Mouse (Mus musculus): Measurements from ENCODE around the gene Rps6ka2. TPM values are rescaled to one million over a fixed set of nuclear protein-coding genes. Genes with fewer than 3 reads are reported as not detected.

The Rps6ka2 gene
- polyA plus RNA-seq, 1 experiment from 2014 or later = 16.0 TPM

DNA sequence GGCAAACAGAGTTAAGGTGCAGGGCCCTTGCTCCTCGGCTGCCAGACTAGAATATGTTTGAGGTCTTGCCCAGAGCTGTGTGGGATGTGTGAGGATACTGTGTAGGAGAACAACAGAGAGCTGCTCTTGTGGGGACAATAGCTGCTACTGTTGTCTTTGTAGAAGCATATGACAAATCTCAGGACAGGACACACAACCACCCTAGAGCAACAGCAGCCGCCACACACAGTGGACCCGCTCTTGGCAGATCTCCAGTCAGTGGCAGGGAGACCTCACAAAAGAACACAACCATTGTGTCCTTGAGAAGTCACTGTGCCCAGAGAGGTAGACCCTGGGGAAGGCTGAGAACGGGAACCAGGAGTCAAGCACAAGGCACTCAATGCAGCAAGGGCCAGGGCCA lies 42.0 kb downstream of the Rps6ka2 start:
- 78% methylated on average over 4 of the region's 4 CpGs for WGBS
- H3K9ac ChIP-seq = no peak overlapping the region
- H3K4me1 ChIP-seq = peaks cover 8% of the 10 kb centered on the region; the same call in 1 of the 2 replicates
- no peaks in the 10 kb centered on the region for H3K9me3 ChIP-seq
- ATAC-seq (ENCODE audit: low FRiP score, low read depth) = no peak
- H3K27ac ChIP-seq = no peak overlapping the region
- H3K27me3 ChIP-seq = no peaks in the 10 kb centered on the region
- no peaks in the 10 kb centered on the region for H3K36me3 ChIP-seq
- H3K4me3 ChIP-seq = no peak overlapping the region
- H3K4me2 ChIP-seq (replicated peaks) = no peak overlapping the region

DNA sequence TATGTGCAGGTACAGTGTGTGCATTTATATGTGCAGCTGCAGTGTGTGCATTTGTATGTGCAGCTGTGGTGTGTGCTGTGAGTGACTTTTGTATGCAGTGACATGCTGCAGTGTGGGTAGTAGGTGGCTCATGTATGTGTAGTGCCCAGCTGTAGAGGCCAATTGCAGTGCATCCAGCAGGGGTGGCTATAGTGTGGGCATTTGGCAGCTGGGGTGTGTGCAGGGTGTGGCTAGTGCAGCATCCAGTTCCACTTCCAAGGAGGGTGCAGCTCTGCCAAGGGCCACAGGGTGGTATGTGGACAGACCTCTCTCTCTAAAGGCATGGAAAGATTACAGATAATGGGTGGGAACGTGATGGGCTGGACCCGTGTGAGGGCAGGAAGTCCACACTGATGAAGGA lies 43.3 kb downstream of the Rps6ka2 start:
- 82% methylated on average over 2 of the region's 2 CpGs for WGBS
- Histone ChIP-seq H3K9me3 (no peaks in the 10 kb centered on the region), H3K27me3 (no peaks in the 10 kb centered on the region), H3K36me3 (no peaks in the 10 kb centered on the region), H3K9ac (no peak overlapping the region), H3K4me2 (replicated peaks) (no peak overlapping the region), H3K27ac (no peak overlapping the region), H3K4me3 (no peak overlapping the region), H3K4me1 (peaks cover 13% of the 10 kb centered on the region)
- no peak for ATAC-seq (ENCODE audit: low FRiP score, low read depth)

DNA sequence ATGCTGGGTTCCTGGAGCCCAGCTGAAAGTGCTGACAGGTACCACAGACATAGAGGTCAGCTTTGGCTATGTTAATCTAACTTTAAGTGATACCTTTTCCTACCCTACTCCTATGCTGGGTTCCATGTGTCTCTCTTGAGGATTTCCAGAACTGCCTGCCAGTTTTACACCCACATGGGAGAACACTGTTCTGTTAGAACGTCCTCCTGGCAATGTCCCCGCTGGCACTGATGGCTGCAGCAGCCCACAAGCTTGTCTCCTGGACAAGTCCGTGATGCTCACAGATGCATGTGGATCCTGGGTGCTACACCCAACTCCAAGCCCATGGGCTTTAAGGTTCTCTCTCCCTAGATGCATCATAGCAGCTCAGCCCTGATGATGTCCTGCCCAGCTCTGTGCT lies 44.1 kb downstream of the Rps6ka2 start:
- Histone ChIP-seq H3K4me2 (replicated peaks) (no peak overlapping the region), H3K9ac (no peak overlapping the region), H3K27me3 (no peaks in the 10 kb centered on the region), H3K4me1 (peaks cover 16% of the 10 kb centered on the region), H3K36me3 (no peaks in the 10 kb centered on the region), H3K4me3 (no peak overlapping the region), H3K27ac (no peak overlapping the region), H3K9me3 (no peaks in the 10 kb centered on the region)
- no peak for ATAC-seq (ENCODE audit: low FRiP score, low read depth)
- WGBS = 86% methylated on average over 3 of the region's 3 CpGs

DNA sequence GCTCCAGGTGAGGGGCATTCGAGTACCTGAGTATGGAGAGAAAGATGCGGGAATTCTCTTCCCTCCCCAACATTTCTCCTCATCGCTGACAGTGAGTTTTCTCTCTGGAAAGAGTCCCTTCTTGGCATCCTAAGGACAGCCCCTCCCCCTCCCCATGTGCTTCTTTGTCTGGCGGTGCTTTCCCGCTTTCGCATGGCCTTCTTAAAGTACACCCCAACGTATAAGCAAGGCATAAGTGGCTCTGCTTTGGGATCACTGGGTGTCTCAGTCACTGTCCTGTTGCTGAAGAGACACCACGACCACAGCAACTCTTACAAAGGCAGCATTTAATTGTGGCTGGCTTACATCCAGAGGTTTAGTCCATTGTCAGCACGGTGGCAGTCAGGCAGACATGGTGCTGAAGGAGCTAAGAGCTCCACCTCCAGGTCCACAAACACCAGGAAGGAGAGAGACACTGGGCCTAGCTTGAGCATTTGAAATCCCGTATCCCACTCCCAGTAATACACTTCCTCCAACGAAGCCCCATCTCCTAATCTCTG lies 47.9 kb downstream of the Rps6ka2 start:
- no peak overlapping the region for H3K4me3 ChIP-seq
- peaks cover 23% of the 10 kb centered on the region for H3K4me1 ChIP-seq
- no peak overlapping the region for H3K27ac ChIP-seq
- WGBS = 78% methylated on average over 11 of the region's 11 CpGs
- H3K9me3 ChIP-seq = no peaks in the 10 kb centered on the region
- H3K36me3 ChIP-seq = no peaks in the 10 kb centered on the region
- H3K27me3 ChIP-seq = no peaks in the 10 kb centered on the region
- H3K9ac ChIP-seq = no peak overlapping the region
- no peak overlapping the region for H3K4me2 ChIP-seq (replicated peaks)
- no peak for ATAC-seq (ENCODE audit: low FRiP score, low read depth)

DNA sequence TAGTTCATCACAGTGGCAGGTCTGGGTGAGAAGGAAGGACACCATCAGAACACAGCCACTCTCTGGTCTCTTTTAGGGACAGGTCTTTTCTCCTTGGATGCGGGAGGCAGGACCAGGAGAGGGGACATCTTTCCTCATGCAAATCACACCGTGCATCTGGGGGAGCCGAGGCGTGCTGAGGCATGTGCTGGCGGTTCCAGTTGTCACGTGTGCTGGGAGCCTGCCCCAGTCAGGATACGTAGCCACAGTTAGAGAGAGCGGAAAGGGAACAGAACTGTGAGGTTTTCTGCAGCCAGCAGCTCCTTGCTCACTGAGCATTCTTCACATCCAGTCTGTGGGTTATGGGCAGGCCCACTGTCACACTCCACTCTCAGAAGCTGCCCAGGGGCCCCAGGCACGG lies 48.5 kb downstream of the Rps6ka2 start:
- Histone ChIP-seq H3K27ac (no peak overlapping the region; the same call in 1 of the 2 replicates), H3K9ac (no peak overlapping the region), H3K27me3 (no peaks in the 10 kb centered on the region), H3K4me3 (no peak overlapping the region), H3K4me1 (peaks cover 23% of the 10 kb centered on the region), H3K36me3 (no peaks in the 10 kb centered on the region), H3K4me2 (replicated peaks) (no peak overlapping the region), H3K9me3 (no peaks in the 10 kb centered on the region)
- WGBS = 84% methylated on average over 9 of the region's 9 CpGs
- no peak for ATAC-seq (ENCODE audit: low FRiP score, low read depth)

DNA sequence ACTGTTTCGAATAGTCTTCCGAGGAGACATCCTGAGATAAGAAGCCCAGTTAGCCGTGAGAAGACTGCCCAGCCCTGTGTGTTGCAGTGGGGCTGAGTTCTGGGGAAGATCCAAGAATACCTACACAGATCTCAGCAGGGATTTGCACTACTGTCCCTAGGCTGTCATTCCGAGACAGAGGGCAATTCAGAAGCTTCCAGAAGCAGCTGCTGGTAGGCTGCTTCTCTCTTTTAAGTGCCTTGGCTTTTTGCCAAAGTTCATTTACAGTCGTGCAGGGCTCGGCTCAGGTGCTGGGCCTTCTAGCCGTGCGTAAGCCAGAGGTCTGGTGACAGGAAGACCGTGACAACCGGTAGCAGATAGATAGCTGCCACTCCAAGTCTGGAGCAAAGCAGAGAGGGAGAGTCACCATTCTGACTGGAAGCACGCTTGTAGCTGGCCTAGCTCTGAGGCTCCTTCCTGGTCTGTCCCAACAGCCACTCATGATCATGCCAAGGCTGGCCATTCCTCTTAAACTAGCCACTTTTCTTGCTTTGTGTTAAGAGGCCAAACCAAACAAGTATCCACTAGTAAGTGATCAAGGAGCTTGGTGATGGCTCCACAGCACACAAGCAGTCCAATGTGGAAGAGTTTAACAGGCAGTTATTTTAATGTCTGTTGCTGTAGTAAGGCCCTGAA lies 49.3 kb downstream of the Rps6ka2 start:
- 39% methylated on average over 11 of the region's 11 CpGs for WGBS
- ATAC-seq (ENCODE audit: low FRiP score, low read depth) = no peak
- peak overlapping the region; percentile 6; the same call in 1 of the 2 replicates for H3K27ac ChIP-seq

DNA sequence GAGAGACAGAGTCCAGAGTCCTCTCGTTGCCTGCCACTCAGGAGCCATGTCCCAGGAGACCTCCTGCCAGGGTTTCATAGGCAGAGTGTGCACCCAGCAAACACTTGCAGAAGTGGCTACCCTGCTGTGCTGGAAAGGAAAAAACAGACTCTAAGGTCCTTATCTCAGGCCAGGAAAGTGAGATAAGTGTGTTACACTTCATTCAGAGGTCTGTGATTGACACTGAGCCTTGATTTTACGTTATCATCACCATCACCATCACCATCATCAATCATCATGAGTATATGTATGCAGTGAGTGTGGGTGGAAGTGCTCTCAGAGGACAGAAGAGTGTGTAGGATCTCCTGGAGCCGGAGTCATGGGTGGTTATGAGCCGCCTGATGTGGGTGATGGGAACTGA lies 51.4 kb downstream of the Rps6ka2 start:
- ATAC-seq (ENCODE audit: low FRiP score, low read depth) = no peak
- Histone ChIP-seq H3K4me1 (peaks cover 23% of the 10 kb centered on the region), H3K4me3 (no peak overlapping the region), H3K27ac (no peak overlapping the region), H3K9me3 (peaks cover 3% of the 10 kb centered on the region; the same call in 1 of the 2 replicates), H3K4me2 (replicated peaks) (no peak overlapping the region), H3K27me3 (no peaks in the 10 kb centered on the region), H3K36me3 (no peaks in the 10 kb centered on the region), H3K9ac (no peak overlapping the region)
- 89% methylated on average over 4 of the region's 4 CpGs for WGBS

More for the DNA sequence above, 49.3 kb downstream of the Rps6ka2 start:
- Histone ChIP-seq H3K36me3 (no peaks in the 10 kb centered on the region), H3K27me3 (no peaks in the 10 kb centered on the region), H3K4me3 (no peak overlapping the region), H3K9ac (no peak overlapping the region), H3K9me3 (peaks cover 3% of the 10 kb centered on the region; the same call in 1 of the 2 replicates), H3K4me1 (peaks cover 23% of the 10 kb centered on the region), H3K4me2 (replicated peaks) (no peak overlapping the region)

DNA sequence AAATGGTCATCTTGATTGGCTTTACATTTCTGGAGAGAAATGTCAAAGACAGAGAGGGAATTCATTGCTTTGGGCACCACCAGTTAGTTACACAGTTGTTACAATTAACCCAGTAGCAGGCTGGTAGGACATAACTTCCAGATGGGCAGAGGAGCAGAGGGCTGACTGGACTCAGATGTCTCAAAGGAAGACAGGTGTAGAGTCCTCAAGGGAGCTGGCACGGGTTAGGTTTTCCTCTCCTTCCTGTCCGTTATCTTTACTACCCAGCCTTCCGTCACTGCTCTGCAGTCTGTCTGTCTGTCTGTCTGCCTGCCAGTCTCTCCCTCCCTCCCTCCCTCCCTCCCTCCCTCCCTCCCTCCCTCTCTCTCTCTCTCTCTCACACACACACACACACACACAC lies 52.3 kb downstream of the Rps6ka2 start:
- Histone ChIP-seq H3K9ac (no peak overlapping the region), H3K27me3 (no peaks in the 10 kb centered on the region), H3K36me3 (no peaks in the 10 kb centered on the region), H3K27ac (no peak overlapping the region), H3K4me2 (replicated peaks) (no peak overlapping the region), H3K4me1 (peaks cover 32% of the 10 kb centered on the region), H3K9me3 (peaks cover 3% of the 10 kb centered on the region; the same call in 1 of the 2 replicates), H3K4me3 (no peak overlapping the region)
- ATAC-seq (ENCODE audit: low FRiP score, low read depth) = no peak
- 83% methylated on average over 3 of the region's 3 CpGs for WGBS

DNA sequence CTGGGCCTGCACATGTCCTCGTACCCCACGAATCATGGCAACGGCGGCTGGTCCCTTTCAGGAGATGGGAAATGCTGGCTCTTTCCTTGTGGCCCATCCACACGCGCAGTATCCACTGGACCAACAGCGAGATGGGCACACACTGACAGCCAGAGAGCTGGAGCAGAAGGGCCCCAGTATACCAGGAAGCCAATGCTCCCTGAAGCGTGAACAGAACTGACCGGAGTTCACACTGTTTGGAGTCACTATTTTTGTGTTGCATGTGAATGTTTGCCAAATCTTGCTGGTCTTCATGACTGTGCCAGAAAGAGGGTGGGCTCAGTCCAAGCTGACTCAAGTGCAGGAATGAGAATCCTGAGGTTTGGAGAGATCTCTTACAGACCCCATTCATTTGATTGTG lies 58.6 kb downstream of the Rps6ka2 start:
- no peaks in the 10 kb centered on the region for H3K27me3 ChIP-seq
- no peak for ATAC-seq (ENCODE audit: low FRiP score, low read depth)
- H3K9me3 ChIP-seq = peaks cover 3% of the 10 kb centered on the region; the same call in 1 of the 2 replicates
- H3K4me3 ChIP-seq = no peak overlapping the region
- no peak overlapping the region for H3K4me2 ChIP-seq (replicated peaks)
- H3K27ac ChIP-seq = no peak overlapping the region
- H3K4me1 ChIP-seq = peaks cover 19% of the 10 kb centered on the region
- WGBS = 97% methylated on average over 9 of the region's 9 CpGs
- peaks cover 5% of the 10 kb centered on the region; the same call in 1 of the 2 replicates for H3K36me3 ChIP-seq
- H3K9ac ChIP-seq = no peak overlapping the region

DNA sequence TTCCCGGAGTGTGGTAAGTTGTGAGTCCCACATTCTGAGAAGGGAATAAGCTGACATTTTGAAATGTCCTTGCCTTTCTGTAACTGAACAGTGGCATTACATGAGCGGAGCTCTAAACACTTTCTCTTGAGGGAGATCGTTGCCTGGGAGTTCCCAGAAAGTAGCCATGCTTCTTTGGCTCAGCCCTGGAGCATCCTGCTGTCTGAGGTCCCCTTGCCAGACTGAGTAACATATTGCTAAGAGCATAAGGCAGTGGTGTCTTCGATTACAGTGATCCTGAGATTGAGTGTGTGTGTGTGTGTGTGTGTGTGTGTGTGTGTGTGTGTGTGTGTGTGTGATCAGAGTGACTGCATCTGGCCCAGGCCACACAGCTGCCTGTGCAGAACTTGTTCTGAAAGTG lies 61.4 kb downstream of the Rps6ka2 start:
- no peak overlapping the region for H3K4me3 ChIP-seq
- no peak overlapping the region for H3K4me2 ChIP-seq (replicated peaks)
- H3K9ac ChIP-seq = no peak overlapping the region
- H3K36me3 ChIP-seq = peaks cover 6% of the 10 kb centered on the region; the same call in 1 of the 2 replicates
- no peaks in the 10 kb centered on the region for H3K9me3 ChIP-seq
- ATAC-seq (ENCODE audit: low FRiP score, low read depth) = no peak
- H3K27ac ChIP-seq = no peak overlapping the region
- peaks cover 19% of the 10 kb centered on the region for H3K4me1 ChIP-seq
- no peaks in the 10 kb centered on the region for H3K27me3 ChIP-seq
- 88% methylated on average over 4 of the region's 4 CpGs for WGBS

DNA sequence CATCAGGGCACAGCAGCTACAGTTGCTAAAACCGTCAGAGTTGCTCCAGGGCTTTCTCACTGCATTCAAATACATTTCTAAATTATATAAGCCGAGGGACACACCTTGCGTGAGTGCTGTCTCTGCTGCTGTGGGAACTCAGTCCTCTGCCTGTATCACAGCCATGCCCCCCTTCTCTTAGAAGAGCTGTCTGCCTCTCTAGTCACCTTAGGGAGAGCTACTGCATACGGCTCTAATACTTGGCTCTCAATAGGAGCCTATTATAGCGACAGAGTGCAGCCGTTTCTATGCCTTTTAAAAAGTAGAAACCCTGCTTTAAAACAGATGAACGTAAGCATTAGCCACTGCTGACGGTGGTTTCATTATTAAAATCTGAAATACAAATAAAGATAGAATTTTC lies 61.9 kb downstream of the Rps6ka2 start:
- Histone ChIP-seq H3K4me1 (peaks cover 14% of the 10 kb centered on the region), H3K27ac (no peak overlapping the region), H3K4me2 (replicated peaks) (no peak overlapping the region), H3K4me3 (no peak overlapping the region), H3K9ac (no peak overlapping the region), H3K27me3 (no peaks in the 10 kb centered on the region), H3K9me3 (no peaks in the 10 kb centered on the region), H3K36me3 (peaks cover 10% of the 10 kb centered on the region)
- ATAC-seq (ENCODE audit: low FRiP score, low read depth) = no peak
- 70% methylated on average over 8 of the region's 8 CpGs for WGBS

DNA sequence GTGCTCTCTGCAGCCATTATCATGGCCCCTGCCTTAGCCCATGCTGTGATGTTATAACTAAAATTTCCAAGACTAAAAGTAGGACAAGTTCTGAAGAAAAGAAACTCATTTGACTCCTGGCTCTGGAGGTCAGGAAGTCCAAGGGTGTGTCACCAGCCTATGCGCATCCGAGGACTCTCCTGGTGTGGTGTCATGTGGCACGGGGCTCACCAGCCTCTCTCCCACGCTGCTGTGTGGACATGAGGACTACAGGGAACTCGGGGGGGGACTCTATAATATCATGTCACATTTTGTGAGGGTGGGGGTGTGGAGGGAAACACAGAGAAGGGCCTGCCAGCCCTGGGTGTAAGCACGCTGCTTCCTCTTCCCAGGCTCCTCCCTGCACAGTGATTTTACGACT lies 62.5 kb downstream of the Rps6ka2 start:
- no peak overlapping the region for H3K4me2 ChIP-seq (replicated peaks)
- H3K9me3 ChIP-seq = no peaks in the 10 kb centered on the region
- no peaks in the 10 kb centered on the region for H3K27me3 ChIP-seq
- H3K4me3 ChIP-seq = no peak overlapping the region
- no peak for ATAC-seq (ENCODE audit: low FRiP score, low read depth)
- peaks cover 8% of the 10 kb centered on the region for H3K4me1 ChIP-seq
- peaks cover 10% of the 10 kb centered on the region for H3K36me3 ChIP-seq
- 67% methylated on average over 7 of the region's 7 CpGs for WGBS
- H3K27ac ChIP-seq = no peak overlapping the region
- H3K9ac ChIP-seq = no peak overlapping the region

DNA sequence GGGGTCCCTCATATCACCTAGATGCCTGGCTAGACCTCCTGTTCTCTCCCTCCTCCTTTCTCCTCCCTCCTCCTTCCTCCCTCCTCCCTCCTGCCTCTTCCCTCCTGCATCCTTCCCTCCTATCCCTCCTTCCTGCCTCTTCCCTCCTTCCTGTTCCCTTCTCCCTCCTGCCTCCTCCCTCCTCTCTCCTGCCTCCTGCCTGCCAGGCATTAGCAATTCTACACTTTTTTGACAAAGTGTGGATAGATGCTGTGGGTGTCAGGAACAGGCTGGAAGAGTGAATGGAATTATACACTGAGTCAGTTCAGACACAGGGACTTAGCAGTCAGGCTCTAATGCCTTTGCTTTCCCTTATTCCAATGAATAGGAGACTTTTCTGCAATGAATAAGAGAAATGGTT lies 63.3 kb downstream of the Rps6ka2 start:
- Histone ChIP-seq H3K4me3 (no peak overlapping the region), H3K9me3 (no peaks in the 10 kb centered on the region), H3K27me3 (no peaks in the 10 kb centered on the region), H3K4me2 (replicated peaks) (no peak overlapping the region), H3K9ac (no peak overlapping the region), H3K4me1 (peaks cover 3% of the 10 kb centered on the region; the same call in 1 of the 2 replicates), H3K27ac (no peak overlapping the region), H3K36me3 (peaks cover 17% of the 10 kb centered on the region)
- no peak for ATAC-seq (ENCODE audit: low FRiP score, low read depth)

Data from limb, embryonic 13.5 days (tissue).